Mouse (Mus musculus) cerebellum, adult 9-10 months (tissue): ENCODE data around the gene Zbtb32.

Experiments
- DNase-seq: peaks from one replicate; pipeline ENCODE4 v3.0.0; 2022

Zbtb32 gene

GRCm38 (mm10) chr7:30564970-30565571, 33.6 kb downstream of the Zbtb32 start, which contains the start of gene Igflr1:
Gene Igflr1, plus strand, starts transcription at chr7:30565427.
- DNase-seq, result peak; percentile 60

- DNase-seq, result no peak
Measured at GRCm38 (mm10) chr7:30563906-30564280, 34.8 kb downstream of the Zbtb32 start.

DNA sequence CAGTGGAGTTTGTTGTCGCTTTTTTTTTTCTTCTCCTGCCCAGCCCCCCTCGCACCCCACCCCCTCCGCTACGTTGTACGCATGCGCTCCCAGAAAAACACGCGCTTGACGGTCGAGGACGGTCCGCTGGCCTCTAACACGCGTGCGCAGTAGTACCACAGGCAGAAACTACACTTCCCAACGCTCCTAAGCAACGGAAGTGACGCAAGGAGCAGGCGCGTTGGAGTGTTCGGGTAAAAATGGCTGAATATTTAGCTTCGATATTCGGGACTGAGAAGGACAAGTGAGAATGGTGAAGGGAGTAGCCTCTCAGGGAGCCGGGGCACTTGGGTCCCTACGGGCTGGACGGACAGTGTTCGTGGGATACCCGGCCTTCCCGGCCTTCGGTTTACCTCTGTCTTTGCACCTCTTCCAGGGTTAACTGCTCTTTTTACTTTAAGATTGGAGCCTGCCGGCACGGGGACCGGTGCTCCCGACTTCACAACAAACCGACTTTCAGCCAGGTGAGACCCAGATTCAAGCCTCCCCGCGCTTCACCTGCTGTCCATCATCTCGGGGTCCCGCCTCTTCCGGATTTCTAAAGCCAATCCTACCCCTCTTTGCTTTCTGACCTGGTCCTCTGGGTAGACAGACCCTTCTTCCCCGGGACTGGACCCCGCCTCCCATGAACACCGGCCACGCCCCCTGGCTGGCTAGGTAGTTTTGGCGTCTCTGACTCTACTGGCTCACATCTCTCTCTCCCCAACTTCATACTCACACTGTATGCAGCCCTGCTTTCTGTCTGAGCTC, 35.4 kb downstream of the Zbtb32 start, which contains the start of the genes U2af1l4, Gm49396 and Psenen:
Gene U2af1l4 (plus strand): TSS at position 185 of the 789 bp plus-strand sequence.
Gene Gm49396 (plus strand): TSS at position 228 of the 789 bp plus-strand sequence.
Gene Psenen (minus strand): TSS at position 511 of the 789 bp plus-strand sequence.
- DNase-seq, result peak; percentile 97

DNA sequence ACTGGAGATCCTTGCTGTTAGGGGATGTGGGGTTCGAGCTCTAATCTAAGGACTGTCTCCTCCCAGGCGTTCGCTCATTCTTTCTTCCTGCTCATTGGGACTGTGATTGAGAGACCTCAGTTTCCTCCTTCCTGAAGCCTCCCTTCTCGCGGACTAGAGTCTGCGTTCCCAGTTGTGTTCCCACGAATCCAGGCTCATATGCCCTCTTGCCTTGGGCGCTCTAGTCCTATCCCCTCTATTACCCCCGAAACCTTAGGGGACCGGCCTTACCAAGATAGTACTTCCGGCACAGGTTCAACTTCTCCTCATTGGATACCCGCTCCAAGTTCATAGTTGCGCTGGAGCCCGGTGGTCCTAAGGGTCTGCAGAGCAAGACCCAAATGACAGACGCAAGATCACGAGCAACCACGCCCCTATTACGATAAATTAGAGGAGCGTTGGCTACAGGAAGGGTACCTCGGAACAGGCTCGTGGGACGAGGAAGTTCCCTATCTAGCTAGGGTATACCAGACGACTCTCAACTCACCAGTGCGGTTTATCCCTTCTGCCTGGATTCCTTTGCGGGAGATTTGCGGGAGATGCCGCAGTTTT, 36.1 kb downstream of the Zbtb32 start:
- DNase-seq, result no peak

GRCm38 (mm10) chr7:30560296-30560695, 38.4 kb downstream of the Zbtb32 start:
- DNase-seq, result peak; percentile 61

GRCm38 (mm10) chr7:30559443-30559954, 39.2 kb downstream of the Zbtb32 start, which contains the start of gene Lin37:
Gene Lin37, minus strand, starts transcription at chr7:30559838.
- DNase-seq, result peak; percentile 100

- DNase-seq, result peak; percentile 54
Measured at GRCm38 (mm10) chr7:30558656-30559442, 39.9 kb downstream of the Zbtb32 start.

DNA sequence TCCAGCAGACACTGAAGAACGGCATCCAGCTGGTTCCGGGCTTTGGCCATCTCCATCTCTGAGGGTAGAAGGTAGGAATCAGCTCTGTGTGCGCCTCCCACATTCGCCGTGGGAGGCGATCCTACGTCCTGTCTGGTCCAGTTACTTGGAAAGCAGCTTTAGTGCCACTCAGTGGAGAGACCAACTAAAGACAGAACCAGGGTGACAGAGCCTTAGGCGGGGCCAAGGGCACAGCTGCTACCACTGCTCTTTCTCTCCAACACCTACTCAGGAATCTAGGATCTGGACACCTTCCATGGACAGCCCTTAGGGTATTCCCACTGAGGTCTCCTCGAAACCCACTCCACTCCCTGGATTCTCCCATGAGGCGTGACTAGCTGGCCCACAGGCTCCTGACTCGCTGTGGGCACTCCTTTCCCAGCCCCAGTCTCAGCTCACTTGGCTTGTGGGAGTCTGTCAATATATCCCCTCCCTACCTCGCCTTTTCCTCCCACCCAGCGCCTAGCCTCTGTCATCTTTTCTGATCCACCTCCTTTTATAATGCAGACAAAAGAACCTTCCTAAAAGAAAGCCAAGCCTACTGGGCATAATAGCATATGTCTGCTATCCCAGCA, 40.7 kb downstream of the Zbtb32 start:
- DNase-seq, result peak; percentile 45

DNA sequence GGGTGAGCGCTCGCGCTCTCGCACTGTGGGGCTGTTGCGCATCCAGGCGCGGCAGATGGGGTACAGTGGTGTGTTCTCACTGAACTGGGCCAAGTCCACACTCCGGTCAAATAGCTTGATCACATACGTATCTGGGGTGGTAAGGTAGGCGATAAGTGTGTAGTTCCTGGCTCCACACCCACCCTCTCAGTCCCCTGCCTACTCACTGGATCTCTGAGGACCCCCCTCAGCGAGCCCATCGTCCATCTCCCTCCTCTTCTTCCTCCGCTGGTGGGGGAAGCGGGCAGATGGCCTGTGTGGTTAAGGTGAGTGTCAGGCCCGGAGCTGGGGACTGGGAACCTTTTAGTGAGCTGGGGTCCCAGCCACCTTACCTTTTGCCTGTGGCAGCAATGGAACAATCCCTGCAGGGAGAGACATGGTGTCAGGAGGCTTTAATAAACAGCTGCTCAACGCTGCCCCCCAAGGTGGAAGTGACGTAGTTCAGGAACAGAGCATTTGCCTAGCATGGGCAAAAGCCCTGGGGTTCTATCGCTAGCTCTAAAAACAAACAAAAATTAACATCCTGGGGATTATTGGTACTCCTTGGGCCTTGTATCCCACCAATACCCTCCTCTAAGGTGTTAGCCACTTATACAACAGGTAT, 41.7 kb downstream of the Zbtb32 start:
- DNase-seq, result no peak

GRCm38 (mm10) chr7:30553810-30554584, 44.7 kb downstream of the Zbtb32 start:
- DNase-seq, result peak; percentile 67

- peak; percentile 84 for DNase-seq
Measured at GRCm38 (mm10) chr7:30553021-30553589, 45.6 kb downstream of the Zbtb32 start.

GRCm38 (mm10) chr7:30552102-30553020, 46.3 kb downstream of the Zbtb32 start, which contains the start of the genes Hspb6 and Proser3:
Gene Hspb6, plus strand, starts transcription at chr7:30552178.
Gene Proser3, minus strand, starts transcription at chr7:30552299.
- peak; percentile 99 for DNase-seq

GRCm38 (mm10) chr7:30551445-30552101, 47.1 kb downstream of the Zbtb32 start:
- no peak for DNase-seq

GRCm38 (mm10) chr7:30550603-30551002, 48.1 kb downstream of the Zbtb32 start:
- DNase-seq, result peak; percentile 53

- DNase-seq, result no peak
Measured at GRCm38 (mm10) chr7:30549880-30550279, 48.8 kb downstream of the Zbtb32 start.

- DNase-seq, result no peak
Measured at GRCm38 (mm10) chr7:30544327-30544726, 54.4 kb downstream of the Zbtb32 start.

DNA sequence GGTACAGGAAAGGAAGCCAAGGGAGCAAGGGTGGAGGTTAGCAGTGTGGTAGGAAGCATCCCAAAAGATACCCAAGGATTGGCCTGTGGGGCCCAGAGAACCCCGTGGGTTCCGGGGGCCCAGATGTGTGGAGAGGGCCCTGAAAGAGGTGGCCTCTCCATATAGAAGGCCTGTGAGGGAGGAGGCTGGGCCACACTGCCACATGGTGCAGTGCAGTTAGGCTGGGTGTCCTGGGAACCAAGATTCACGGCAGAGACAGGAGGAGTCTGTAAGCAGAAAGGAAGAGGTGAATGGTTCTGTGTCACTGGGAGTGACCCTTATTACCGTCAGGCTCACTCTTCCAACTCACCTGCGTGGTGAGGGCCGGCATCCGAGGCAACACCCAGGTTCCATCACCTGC, 58.1 kb downstream of the Zbtb32 start:
- DNase-seq, result no peak
